12 mouse cellular contexts compared by ENCODE assay signal in genomic region chr7:64033388-64033787, GRCm38 (mm10).
A peak's percentile ranks its signal among the peaks of the same experiment; 100 is the strongest.
DNase-seq lines count a peak whose midpoint lies in the region; ATAC-seq lines count a peak whose summit lies in the region.
"Had no signal": no experiment of that assay in that cellular context is flagged by ENCODE, and none has a peak within 500 bp of the region (broad histone marks: within the 10 kb centered on the region; RNA-seq: fewer than 3 reads in every experiment).

No protein-coding gene starts in this region.

- H3K36me3 ChIP-seq in forebrain, embryonic 15.5 days = no peaks in the 10 kb centered on the region
- no peaks in the 10 kb centered on the region for H3K36me3 ChIP-seq in forebrain, embryonic 10.5 days (replicated peaks)
- H3K36me3 ChIP-seq in intestine, embryonic 15.5 days = no peaks in the 10 kb centered on the region
- no peaks in the 10 kb centered on the region for H3K36me3 ChIP-seq in intestine, embryonic 16.5 days (ENCODE audit: control insufficient read depth, insufficient read depth, low read length)
- H3K36me3 ChIP-seq: embryonic facial prominence, embryonic 15.5 days; limb, embryonic 15.5 days had no signal

- H3K4me2 ChIP-seq in forebrain, embryonic 15.5 days (replicated peaks) = no peak overlapping the region
- no peak overlapping the region for H3K4me2 ChIP-seq in intestine, embryonic 15.5 days (replicated peaks)
- H3K4me2 ChIP-seq in intestine, embryonic 16.5 days (ENCODE audit: low read depth, low read length) = no peak overlapping the region
- H3K4me2 ChIP-seq: embryonic facial prominence, embryonic 15.5 days; limb, embryonic 15.5 days had no signal

- no peak for DNase-seq in forebrain, embryonic 10.5 days (ENCODE audit: extremely low spot score, low spot score)
- DNase-seq in thymus, postnatal 25 days = peak; percentile 45
- no peak for DNase-seq in thymus, postnatal 36 days
- peak; percentile 66 for DNase-seq in yolk sac, embryonic 10.5 days (ENCODE audit: low spot score)
- DNase-seq: gastrocnemius, postnatal 36 days; kidney, adult 8-10 months had no signal

- no peaks in the 10 kb centered on the region for H3K27me3 ChIP-seq in forebrain, embryonic 15.5 days
- H3K27me3 ChIP-seq in forebrain, embryonic 10.5 days (ENCODE audit: poor library complexity, severe bottlenecking) = no peaks in the 10 kb centered on the region
- no peaks in the 10 kb centered on the region for H3K27me3 ChIP-seq in intestine, embryonic 15.5 days (replicated peaks)
- no peaks in the 10 kb centered on the region for H3K27me3 ChIP-seq in intestine, embryonic 16.5 days (replicated peaks; ENCODE audit: control insufficient read depth, insufficient read depth, low read length)
- H3K27me3 ChIP-seq: embryonic facial prominence, embryonic 15.5 days; limb, embryonic 15.5 days had no signal

- no peaks in the 10 kb centered on the region for H3K9me3 ChIP-seq in forebrain, embryonic 15.5 days
- peaks cover 1% of the 10 kb centered on the region for H3K9me3 ChIP-seq in forebrain, embryonic 10.5 days
- no peaks in the 10 kb centered on the region for H3K9me3 ChIP-seq in intestine, embryonic 15.5 days
- H3K9me3 ChIP-seq in intestine, embryonic 16.5 days (ENCODE audit: control insufficient read depth, low read length) = no peaks in the 10 kb centered on the region
- H3K9me3 ChIP-seq: embryonic facial prominence, embryonic 15.5 days; limb, embryonic 15.5 days had no signal

- no peak overlapping the region for H3K9ac ChIP-seq in forebrain, embryonic 15.5 days (replicated peaks)
- H3K9ac ChIP-seq in intestine, embryonic 15.5 days = no peak overlapping the region
- H3K9ac ChIP-seq in intestine, embryonic 16.5 days (ENCODE audit: low read depth, low read length) = no peak overlapping the region
- H3K9ac ChIP-seq: embryonic facial prominence, embryonic 15.5 days; limb, embryonic 15.5 days had no signal

- no peak overlapping the region for H3K4me3 ChIP-seq in forebrain, embryonic 15.5 days
- no peak overlapping the region for H3K4me3 ChIP-seq in forebrain, embryonic 10.5 days
- H3K4me3 ChIP-seq in intestine, embryonic 15.5 days (replicated peaks) = no peak overlapping the region
- H3K4me3 ChIP-seq in intestine, embryonic 16.5 days (ENCODE audit: low read length) = no peak overlapping the region
- H3K4me3 ChIP-seq: embryonic facial prominence, embryonic 15.5 days; limb, embryonic 15.5 days had no signal

- no peak for ATAC-seq in forebrain, embryonic 15.5 days (replicated peaks)
- ATAC-seq in intestine, embryonic 15.5 days = peak; percentile 50; the same call in 1 of the 2 replicates
- ATAC-seq in intestine, embryonic 16.5 days = no peak
- ATAC-seq: midbrain, embryonic 16.5 days had no signal

- whole genome bisulfite sequencing in forebrain, embryonic 15.5 days = 59% methylated on average over 2 of the region's 2 CpGs
- 72% methylated on average over 2 of the region's 2 CpGs for WGBS in forebrain, embryonic 10.5 days
- 67% methylated on average over 2 of the region's 2 CpGs for WGBS in intestine, embryonic 15.5 days
- WGBS in intestine, embryonic 16.5 days = 76% methylated on average over 2 of the region's 2 CpGs

- H3K4me1 ChIP-seq in forebrain, embryonic 15.5 days = peaks cover 12% of the 10 kb centered on the region
- peaks cover 6% of the 10 kb centered on the region; the same call in 1 of the 2 replicates for H3K4me1 ChIP-seq in forebrain, embryonic 10.5 days
- H3K4me1 ChIP-seq in intestine, embryonic 15.5 days (replicated peaks) = peaks cover 3% of the 10 kb centered on the region; the same call in 1 of the 2 replicates
- H3K4me1 ChIP-seq in intestine, embryonic 16.5 days (ENCODE audit: control insufficient read depth, insufficient read depth, low read length) = no peaks in the 10 kb centered on the region
- H3K4me1 ChIP-seq: limb, embryonic 15.5 days had no signal

- H3K27ac ChIP-seq in forebrain, embryonic 15.5 days (replicated peaks) = peak overlapping the region; percentile 68
- no peak overlapping the region for H3K27ac ChIP-seq in forebrain, embryonic 10.5 days
- no peak overlapping the region for H3K27ac ChIP-seq in intestine, embryonic 15.5 days
- no peak overlapping the region for H3K27ac ChIP-seq in intestine, embryonic 16.5 days (ENCODE audit: low read length)
- H3K27ac ChIP-seq: embryonic facial prominence, embryonic 15.5 days; limb, embryonic 15.5 days had no signal

Comparison
In these comparisons a context has a peak if more than half of its experiments do, and no peak if none do; other contexts are left out.
1. DNase-seq: peak in thymus, postnatal 25 days (single experiment) and yolk sac, embryonic 10.5 days (single experiment); none in forebrain, embryonic 10.5 days (single experiment) and thymus, postnatal 36 days (0 of 2).